Mouse (Mus musculus) intestine, postnatal 0 days (tissue): ENCODE data around the gene Vwc2. TPM values are rescaled to one million over a fixed set of nuclear protein-coding genes. Genes with fewer than 3 reads are reported as not detected.

ENCODE experiments used
- ATAC-seq: fragments of 200-750 bp; cut with Nextera tagmentation; 2 replicates; pipeline ENCODE4 v1.8.0; 2017; ENCODE audit warnings: mild to moderate bottlenecking, moderate TSS enrichment, moderate library complexity
- H3K27ac ChIP-seq: fragments of 300-500 bp; sonication (generic); 2 replicates; pipeline ENCODE4 v1.5.1; 2014; ENCODE audit warnings: mild to moderate bottlenecking, low read depth, low read length, moderate library complexity
- H3K27me3 ChIP-seq: fragments of 300-500 bp; sonication (generic); replicated peaks from 2 replicates; pipeline ENCODE4 v1.6.1; 2014; ENCODE audit warnings: low read length, mixed read lengths; ENCODE audit not compliant: control insufficient read depth, insufficient read depth
- H3K36me3 ChIP-seq: fragments of 300-500 bp; sonication (generic); 2 replicates; pipeline ENCODE4 v1.6.1; 2014; ENCODE audit warnings: mild to moderate bottlenecking, moderate library complexity; ENCODE audit not compliant: control insufficient read depth, insufficient read depth
- H3K4me1 ChIP-seq: fragments of 300-500 bp; sonication (generic); replicated peaks from 2 replicates; pipeline ENCODE4 v1.6.1; 2014; ENCODE audit warnings: antibody characterized with exemption, low read length, mixed read lengths; ENCODE audit not compliant: control insufficient read depth, insufficient read depth
- H3K4me2 ChIP-seq: fragments of 300-500 bp; sonication (generic); replicated peaks from 2 replicates; pipeline ENCODE4 v1.6.1; 2014; ENCODE audit warnings: low read depth, mild to moderate bottlenecking, moderate library complexity
- H3K4me3 ChIP-seq: fragments of 300-500 bp; sonication (generic); 2 replicates; pipeline ENCODE4 v1.5.1; 2014; ENCODE audit warnings: low read depth, low read length
- H3K9ac ChIP-seq: fragments of 300-500 bp; sonication (generic); 2 replicates; pipeline ENCODE4 v1.6.1; 2014; ENCODE audit warnings: mild to moderate bottlenecking, low read depth, low read length
- H3K9me3 ChIP-seq: fragments of 300-500 bp; sonication (generic); 2 replicates; pipeline ENCODE4 v1.6.1; 2016; ENCODE audit warnings: mixed run types; ENCODE audit not compliant: control insufficient read depth
- CTCF ChIP-seq: sonication (generic); IDR thresholded peaks from 2 replicates; pipeline ENCODE4 v1.5.1; 2016; ENCODE audit warnings: low read depth, mild to moderate bottlenecking, control low read depth, antibody characterized with exemption, moderate library complexity
- WGBS: fragments of 180-500 bp; shearing (Covaris S2); extraction: QIAGEN DNeasy Blood & Tissue Kit; methylation state at CpG from one replicate; pipeline ENCODE4 v1.1.7; 2014; 5-methylcytosine and 5-hydroxymethylcytosine counted together
- polyA plus RNA-seq: library from polyadenylated mRNA; unstranded; fragments of >200 nt; fragmentation: Nextera tagmentation; extraction: Ambion mirVana; gene quantifications from 2 replicates; pipeline ENCODE4 v1.2.1, GENCODE M21; 2015

Gene Vwc2
- 0.52 and 0.61 TPM in 2 replicates for polyA plus RNA-seq

DNA sequence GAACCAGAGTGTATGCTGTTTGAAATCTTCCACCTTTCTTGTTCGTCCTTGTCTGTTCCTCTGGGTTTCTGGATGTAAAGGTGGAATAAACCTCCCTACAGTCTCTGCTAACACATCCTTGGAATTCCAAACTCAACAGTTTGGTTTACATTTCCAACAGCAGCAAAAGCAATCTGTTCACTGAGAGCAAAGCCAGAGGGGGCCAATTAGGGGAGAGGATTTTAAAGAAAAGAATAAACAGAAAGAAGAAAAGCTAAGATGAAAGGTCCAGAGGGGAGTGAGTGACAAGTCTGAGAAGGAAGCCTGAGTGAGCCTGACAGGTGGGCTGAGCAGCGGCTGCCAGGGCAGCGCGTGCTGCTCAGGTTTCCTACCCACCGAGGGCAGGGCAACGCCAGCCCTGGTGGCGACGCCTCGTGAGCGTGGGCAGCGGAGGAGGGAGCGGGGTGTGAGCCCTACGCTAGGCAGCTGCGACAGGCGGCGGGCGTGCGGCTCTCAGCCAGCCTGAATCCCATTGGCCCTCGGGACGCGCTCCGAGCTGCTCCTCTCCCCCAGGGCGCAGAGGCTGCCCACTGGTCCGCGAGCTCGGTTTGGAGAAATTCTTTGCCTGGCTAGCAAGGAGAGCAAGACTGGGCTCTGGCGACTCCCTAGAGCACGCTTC, at the start of gene Vwc2:
TSS of gene Vwc2 (plus strand) at position 648 of the 658 bp plus-strand sequence.
- Histone ChIP-seq H3K36me3 (no peaks in the 10 kb centered on the region), H3K4me3 (peak within 1 kb of the TSS; percentile 29; the same call in 1 of the 2 replicates), H3K9ac (no peak within 1 kb of the TSS), H3K9me3 (no peaks in the 10 kb centered on the region), H3K4me1 (no peaks in the 10 kb centered on the region), H3K27ac (no peak within 1 kb of the TSS), H3K4me2 (peak within 1 kb of the TSS; percentile 51), H3K27me3 (peaks cover 34% of the 10 kb centered on the region)
- WGBS = 2% methylated on average over 24 of the region's 28 CpGs
- no peak for TF ChIP-seq CTCF
- ATAC-seq = no peak

DNA sequence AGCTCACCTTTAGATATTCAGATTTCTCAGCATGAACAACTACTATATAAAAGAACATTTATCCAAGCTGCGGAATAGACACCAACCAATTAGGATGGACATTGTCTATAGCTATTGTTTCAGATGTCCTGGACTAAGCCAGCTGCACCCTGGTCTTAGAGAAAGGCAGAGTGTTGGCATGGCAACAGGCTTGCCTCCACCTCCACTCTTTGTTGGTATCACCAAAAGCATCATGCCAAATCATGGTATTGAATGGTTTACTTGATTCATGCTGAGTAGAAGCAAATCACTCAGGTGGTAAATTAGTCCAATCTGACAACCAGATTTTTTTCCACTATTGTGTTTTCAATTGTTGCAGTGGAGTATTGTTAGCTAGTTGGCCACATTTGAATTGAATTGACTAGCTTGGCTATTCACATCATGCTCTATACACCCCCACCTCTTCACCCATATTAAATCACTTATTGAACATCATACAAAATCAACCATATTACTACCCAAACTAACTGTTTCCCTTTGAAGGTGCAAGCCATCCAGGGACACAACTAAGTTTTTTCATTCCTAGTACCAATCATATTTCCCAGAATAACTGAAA, 25.8 kb upstream of the Vwc2 start:
- H3K4me3 ChIP-seq = no peak overlapping the region
- no peaks in the 10 kb centered on the region for H3K27me3 ChIP-seq
- no peak overlapping the region for H3K4me2 ChIP-seq
- 87% methylated on average over 1 of the region's 1 CpGs for WGBS
- no peaks in the 10 kb centered on the region for H3K4me1 ChIP-seq
- H3K27ac ChIP-seq = no peak overlapping the region
- no peaks in the 10 kb centered on the region for H3K36me3 ChIP-seq
- no peak overlapping the region for H3K9ac ChIP-seq
- ATAC-seq = no peak
- H3K9me3 ChIP-seq = no peaks in the 10 kb centered on the region
- TF ChIP-seq CTCF = no peak

DNA sequence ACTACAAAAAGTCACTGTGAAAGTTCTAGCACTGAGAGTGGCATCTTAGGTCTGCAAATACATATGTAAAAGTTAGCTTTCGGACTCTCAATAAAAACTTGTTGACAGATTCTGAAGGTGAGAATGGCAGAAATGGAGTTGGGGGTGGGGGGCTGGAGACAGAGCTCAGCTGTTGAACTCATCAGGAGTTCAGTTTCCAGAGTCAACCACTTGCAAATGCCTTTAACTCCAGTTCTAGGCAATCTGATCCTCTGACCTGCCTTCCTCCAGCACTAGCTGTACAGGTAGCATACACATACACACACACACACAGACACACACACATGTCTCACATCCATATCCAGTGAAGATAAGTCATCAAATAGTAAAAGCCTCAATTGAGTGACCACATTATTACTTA, 16.4 kb upstream of the Vwc2 start:
- WGBS = 88% methylated on average over 1 of the region's 1 CpGs
- no peak for ATAC-seq
- H3K9me3 ChIP-seq = no peaks in the 10 kb centered on the region

DNA sequence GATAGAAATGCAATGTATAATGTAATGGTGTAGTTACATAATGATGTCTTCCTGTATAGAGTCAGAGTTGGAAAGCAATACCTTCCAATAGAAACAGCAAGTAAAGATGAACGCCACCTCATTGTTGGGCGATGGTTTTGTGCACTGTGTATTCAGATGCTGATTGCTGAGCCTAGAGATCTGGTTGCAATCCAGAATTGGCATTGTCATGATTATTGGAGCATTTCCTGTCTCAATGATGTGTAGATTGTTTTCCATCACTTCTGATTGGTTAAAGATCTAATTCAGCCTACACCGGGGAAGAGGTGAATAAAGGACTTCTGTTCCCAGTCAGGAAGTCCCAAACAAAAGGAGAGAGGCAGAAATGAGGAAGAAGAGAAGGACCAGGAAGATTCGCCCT, 15.7 kb upstream of the Vwc2 start:
- no peak for TF ChIP-seq CTCF
- no peaks in the 10 kb centered on the region for H3K9me3 ChIP-seq
- no peak for ATAC-seq
- H3K9ac ChIP-seq = no peak overlapping the region
- no peaks in the 10 kb centered on the region for H3K36me3 ChIP-seq
- 80% methylated on average over 4 of the region's 4 CpGs for WGBS
- no peak overlapping the region for H3K4me3 ChIP-seq
- H3K4me2 ChIP-seq = no peak overlapping the region
- no peaks in the 10 kb centered on the region for H3K27me3 ChIP-seq
- no peaks in the 10 kb centered on the region for H3K4me1 ChIP-seq
- no peak overlapping the region for H3K27ac ChIP-seq

More for the DNA sequence above, 16.4 kb upstream of the Vwc2 start:
- Histone ChIP-seq H3K4me1 (no peaks in the 10 kb centered on the region), H3K36me3 (no peaks in the 10 kb centered on the region), H3K9ac (no peak overlapping the region), H3K27me3 (no peaks in the 10 kb centered on the region), H3K4me2 (no peak overlapping the region), H3K27ac (no peak overlapping the region), H3K4me3 (no peak overlapping the region)
- no peak for TF ChIP-seq CTCF

DNA sequence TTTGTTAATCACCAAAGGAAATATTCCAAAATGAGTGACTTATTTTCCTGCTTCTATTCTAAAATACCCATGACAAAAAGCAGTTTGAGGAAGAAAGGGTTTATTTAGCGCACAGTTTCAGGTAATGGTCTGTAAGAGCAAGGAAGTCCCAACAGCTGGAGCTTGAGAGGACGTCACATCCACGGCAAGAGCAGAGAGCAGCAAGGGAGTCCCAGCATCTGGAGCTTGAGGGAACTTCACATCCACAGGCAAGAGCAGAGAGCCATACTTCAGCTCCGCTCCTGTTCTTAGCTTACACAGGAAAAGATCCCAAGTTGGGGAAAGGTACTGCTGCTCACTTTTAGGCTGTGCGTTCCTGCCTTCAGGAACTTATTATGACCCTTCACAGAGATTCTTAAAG, 15.0 kb upstream of the Vwc2 start:
- Histone ChIP-seq H3K36me3 (no peaks in the 10 kb centered on the region), H3K27ac (no peak overlapping the region), H3K4me2 (no peak overlapping the region), H3K27me3 (no peaks in the 10 kb centered on the region), H3K9me3 (no peaks in the 10 kb centered on the region), H3K4me3 (no peak overlapping the region), H3K4me1 (no peaks in the 10 kb centered on the region), H3K9ac (no peak overlapping the region)
- WGBS = 88% methylated on average over 5 of the region's 5 CpGs
- no peak for ATAC-seq
- TF ChIP-seq CTCF = no peak

DNA sequence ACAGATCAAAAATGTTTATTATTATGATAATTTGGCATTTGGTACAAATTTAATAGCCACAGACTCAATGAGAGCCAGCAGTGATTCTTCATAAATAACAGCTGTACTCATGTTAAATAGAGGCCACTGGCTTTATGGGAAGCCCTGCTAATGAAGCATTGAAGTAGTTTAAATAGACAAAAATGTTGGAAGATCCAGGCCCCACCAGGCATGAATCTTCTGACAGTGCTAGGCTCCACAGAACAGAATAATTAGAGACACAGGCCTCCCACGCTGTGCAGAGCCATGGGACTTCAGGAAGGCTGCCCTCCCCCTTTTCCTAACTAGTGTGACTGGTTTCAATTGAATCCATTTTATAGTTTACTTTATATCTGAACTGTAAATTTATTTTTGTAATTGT, 11.8 kb upstream of the Vwc2 start:
- no peaks in the 10 kb centered on the region for H3K27me3 ChIP-seq
- ATAC-seq = no peak
- WGBS = 44% methylated on average over 1 of the region's 1 CpGs

More for the DNA sequence above, 11.8 kb upstream of the Vwc2 start:
- H3K4me1 ChIP-seq = no peaks in the 10 kb centered on the region
- no peak for TF ChIP-seq CTCF
- H3K36me3 ChIP-seq = no peaks in the 10 kb centered on the region
- H3K27ac ChIP-seq = no peak overlapping the region
- H3K4me3 ChIP-seq = no peak overlapping the region
- H3K9ac ChIP-seq = no peak overlapping the region
- H3K9me3 ChIP-seq = no peaks in the 10 kb centered on the region
- no peak overlapping the region for H3K4me2 ChIP-seq
